Mouse (Mus musculus): ENCODE measurements around the gene Ppp1r36. TPM values are rescaled to one million over a fixed set of nuclear protein-coding genes. Genes with fewer than 3 reads are reported as not detected.
"Not testable (repeated sequence)": the region's sequence is repeated elsewhere in the genome, so short reads cannot be mapped to it uniquely, and the experiment has no call there.

The Ppp1r36 gene
- polyA plus RNA-seq, 1 experiment from 2014 or later = 3.7 TPM

DNA sequence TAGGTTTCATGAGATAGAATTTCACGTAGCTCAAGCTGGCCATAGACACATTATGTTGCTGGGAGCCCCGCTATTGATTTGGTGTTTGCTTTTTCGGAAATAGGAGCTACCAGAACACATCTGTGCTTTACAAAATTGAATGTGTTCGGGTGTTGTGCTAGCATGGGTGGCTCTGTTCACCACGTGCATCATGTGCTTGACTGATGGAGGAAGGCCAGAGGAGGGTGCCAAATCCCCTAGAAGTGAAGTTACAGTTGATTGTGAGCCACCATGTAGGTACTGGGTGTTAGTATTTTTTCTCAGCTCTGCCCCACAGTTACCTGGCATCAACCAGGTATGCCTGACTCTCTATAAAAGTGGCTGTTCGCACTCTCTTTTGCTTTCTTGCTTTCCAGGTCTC lies 27.5 kb downstream of the Ppp1r36 start:
- no peaks in the 10 kb centered on the region for H3K27me3 ChIP-seq (ENCODE audit: control insufficient read depth, insufficient read depth, low read length)
- ATAC-seq (replicated peaks; ENCODE audit: insufficient number of reproducible peaks, low FRiP score, low TSS enrichment) = no peak
- H3K9ac ChIP-seq (ENCODE audit: low read depth, low read length) = no peak overlapping the region
- H3K27ac ChIP-seq (ENCODE audit: low read depth, low read length) = no peak overlapping the region
- no peaks in the 10 kb centered on the region for H3K9me3 ChIP-seq (replicated peaks; ENCODE audit: control insufficient read depth, low read length)
- H3K4me1 ChIP-seq (ENCODE audit: control insufficient read depth, insufficient read depth, low read length) = no peaks in the 10 kb centered on the region
- H3K4me3 ChIP-seq (ENCODE audit: low read depth, low read length) = peak overlapping the region; percentile 14; the same call in 1 of the 2 replicates
- 73% methylated on average over 6 of the region's 6 CpGs for WGBS (ENCODE audit: insufficient replicate concordance)
- no peaks in the 10 kb centered on the region for H3K36me3 ChIP-seq (ENCODE audit: control insufficient read depth, insufficient read depth, low read length)
- peak overlapping the region; percentile 38 for H3K4me2 ChIP-seq

DNA sequence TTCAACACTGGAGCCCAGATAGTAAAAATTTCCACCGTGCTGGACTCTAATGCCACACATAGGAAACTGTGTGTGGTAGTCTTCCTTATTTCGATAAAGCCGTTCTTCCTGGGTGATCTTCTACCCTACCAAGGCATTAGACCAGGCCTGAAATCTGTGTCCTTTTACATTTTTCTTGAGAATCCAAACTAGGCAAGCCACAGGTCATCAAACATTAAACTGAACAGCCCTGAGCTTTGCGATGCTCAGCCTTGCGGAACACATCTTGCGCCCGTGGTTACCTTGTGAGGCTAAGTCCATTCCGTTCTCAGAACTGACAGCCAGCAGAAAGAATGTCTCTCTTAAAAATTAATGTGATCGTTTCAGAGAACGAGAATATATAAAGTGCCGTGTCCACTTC lies 28.9 kb downstream of the Ppp1r36 start:
- Histone ChIP-seq H3K4me3 (ENCODE audit: low read depth, low read length) (no peak overlapping the region), H3K27ac (ENCODE audit: low read depth, low read length) (no peak overlapping the region), H3K4me2 (no peak overlapping the region), H3K36me3 (ENCODE audit: control insufficient read depth, insufficient read depth, low read length) (no peaks in the 10 kb centered on the region), H3K4me1 (ENCODE audit: control insufficient read depth, insufficient read depth, low read length) (no peaks in the 10 kb centered on the region), H3K27me3 (ENCODE audit: control insufficient read depth, insufficient read depth, low read length) (no peaks in the 10 kb centered on the region), H3K9me3 (replicated peaks; ENCODE audit: control insufficient read depth, low read length) (no peaks in the 10 kb centered on the region), H3K9ac (ENCODE audit: low read depth, low read length) (no peak overlapping the region)
- ATAC-seq (replicated peaks; ENCODE audit: insufficient number of reproducible peaks, low FRiP score, low TSS enrichment) = no peak
- WGBS (ENCODE audit: insufficient replicate concordance) = 92% methylated on average over 11 of the region's 11 CpGs

DNA sequence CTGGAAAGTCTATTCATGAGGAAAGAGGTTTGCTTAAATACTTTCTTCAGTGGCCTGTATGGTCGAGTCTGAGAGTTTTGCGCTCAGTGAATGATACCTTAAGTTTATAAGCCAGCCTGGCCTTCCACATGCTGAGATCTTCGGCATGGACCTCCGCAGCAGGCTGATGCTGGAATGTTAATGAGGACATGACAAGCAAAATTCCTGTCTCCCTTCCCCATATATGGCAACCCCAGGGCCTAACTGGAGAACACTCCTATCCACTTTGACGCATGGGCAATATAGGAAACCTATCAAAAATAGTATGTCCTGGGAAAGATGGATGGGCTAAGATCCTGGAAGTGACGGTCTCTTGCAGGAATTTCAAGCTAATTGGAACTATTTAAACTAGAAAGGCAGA lies 30.8 kb downstream of the Ppp1r36 start:
- Histone ChIP-seq H3K36me3 (ENCODE audit: control insufficient read depth, insufficient read depth, low read length) (no peaks in the 10 kb centered on the region), H3K4me3 (ENCODE audit: low read depth, low read length) (no peak overlapping the region), H3K27ac (ENCODE audit: low read depth, low read length) (peak overlapping the region; percentile 65), H3K9me3 (replicated peaks; ENCODE audit: control insufficient read depth, low read length) (no peaks in the 10 kb centered on the region), H3K27me3 (ENCODE audit: control insufficient read depth, insufficient read depth, low read length) (no peaks in the 10 kb centered on the region), H3K9ac (ENCODE audit: low read depth, low read length) (0 out of 2 replicates have a peak overlapping the region, but pooled peaks have one; percentile 39), H3K4me1 (ENCODE audit: control insufficient read depth, insufficient read depth, low read length) (no peaks in the 10 kb centered on the region), H3K4me2 (peak overlapping the region; percentile 47)
- no peak for ATAC-seq (replicated peaks; ENCODE audit: insufficient number of reproducible peaks, low FRiP score, low TSS enrichment)
- 48% methylated on average over 6 of the region's 6 CpGs for WGBS (ENCODE audit: insufficient replicate concordance)

DNA sequence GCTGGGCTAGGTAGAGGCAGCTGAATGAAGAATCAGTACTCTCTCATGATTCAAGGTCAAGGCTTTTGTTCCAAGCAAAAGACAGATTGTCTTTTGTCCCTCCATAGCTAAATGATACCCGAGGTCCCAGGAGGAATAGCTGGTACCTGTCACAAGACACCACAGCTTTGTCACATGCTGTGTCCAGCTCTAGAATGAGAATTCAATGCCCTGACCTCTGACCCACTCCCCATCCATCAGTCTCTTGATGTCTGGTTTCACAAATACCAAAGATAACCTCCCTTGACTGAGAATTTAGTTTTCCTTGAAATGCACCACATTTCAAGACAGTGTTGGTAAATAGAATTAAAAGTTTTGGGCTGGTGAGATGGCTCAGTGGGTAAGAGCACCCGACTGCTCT lies 34.9 kb downstream of the Ppp1r36 start:
- no peak for ATAC-seq (replicated peaks; ENCODE audit: insufficient number of reproducible peaks, low FRiP score, low TSS enrichment)
- no peak overlapping the region for H3K9ac ChIP-seq (ENCODE audit: low read depth, low read length)
- no peaks in the 10 kb centered on the region for H3K4me1 ChIP-seq (ENCODE audit: control insufficient read depth, insufficient read depth, low read length)
- H3K27me3 ChIP-seq (ENCODE audit: control insufficient read depth, insufficient read depth, low read length) = no peaks in the 10 kb centered on the region
- no peaks in the 10 kb centered on the region for H3K36me3 ChIP-seq (ENCODE audit: control insufficient read depth, insufficient read depth, low read length)
- H3K4me2 ChIP-seq = no peak overlapping the region
- no peak overlapping the region for H3K4me3 ChIP-seq (ENCODE audit: low read depth, low read length)
- 44% methylated on average over 2 of the region's 2 CpGs for WGBS (ENCODE audit: insufficient replicate concordance)
- H3K27ac ChIP-seq (ENCODE audit: low read depth, low read length) = no peak overlapping the region
- H3K9me3 ChIP-seq (replicated peaks; ENCODE audit: control insufficient read depth, low read length) = no peaks in the 10 kb centered on the region

- not testable (repeated sequence) for H3K36me3 ChIP-seq (ENCODE audit: control insufficient read depth, insufficient read depth, low read length); H3K4me2 ChIP-seq; H3K9ac ChIP-seq (ENCODE audit: low read depth, low read length); H3K4me1 ChIP-seq (ENCODE audit: control insufficient read depth, insufficient read depth, low read length); ATAC-seq (replicated peaks; ENCODE audit: insufficient number of reproducible peaks, low FRiP score, low TSS enrichment); H3K9me3 ChIP-seq (replicated peaks; ENCODE audit: control insufficient read depth, low read length); H3K27ac ChIP-seq (ENCODE audit: low read depth, low read length); H3K4me3 ChIP-seq (ENCODE audit: low read depth, low read length); H3K27me3 ChIP-seq (ENCODE audit: control insufficient read depth, insufficient read depth, low read length)
- WGBS (ENCODE audit: insufficient replicate concordance) = 80% methylated on average over 4 of the region's 4 CpGs
Observed at GRCm38 (mm10) chr12:76458445-76458844, 41.1 kb downstream of the Ppp1r36 start.

GRCm38 (mm10) chr12:76459032-76459431 lies 41.7 kb downstream of the Ppp1r36 start:
- no peaks in the 10 kb centered on the region for H3K27me3 ChIP-seq (ENCODE audit: control insufficient read depth, insufficient read depth, low read length)
- no peaks in the 10 kb centered on the region for H3K36me3 ChIP-seq (ENCODE audit: control insufficient read depth, insufficient read depth, low read length)
- H3K4me1 ChIP-seq (ENCODE audit: control insufficient read depth, insufficient read depth, low read length) = peaks cover 6% of the 10 kb centered on the region; the same call in 1 of the 2 replicates
- no peak overlapping the region for H3K9ac ChIP-seq (ENCODE audit: low read depth, low read length)
- peak overlapping the region; percentile 16 for H3K27ac ChIP-seq (ENCODE audit: low read depth, low read length)
- WGBS (ENCODE audit: insufficient replicate concordance) = 23% methylated on average over 4 of the region's 4 CpGs
- H3K9me3 ChIP-seq (replicated peaks; ENCODE audit: control insufficient read depth, low read length) = no peaks in the 10 kb centered on the region
- H3K4me3 ChIP-seq (ENCODE audit: low read depth, low read length) = no peak overlapping the region
- peak; percentile 61 for ATAC-seq (replicated peaks; ENCODE audit: insufficient number of reproducible peaks, low FRiP score, low TSS enrichment)
- no peak overlapping the region for H3K4me2 ChIP-seq

GRCm38 (mm10) chr12:76463391-76463790 lies 46.1 kb downstream of the Ppp1r36 start:
- H3K4me1 ChIP-seq (ENCODE audit: control insufficient read depth, insufficient read depth, low read length) = peaks cover 9% of the 10 kb centered on the region; the same call in 1 of the 2 replicates
- H3K36me3 ChIP-seq (ENCODE audit: control insufficient read depth, insufficient read depth, low read length) = no peaks in the 10 kb centered on the region
- no peak overlapping the region for H3K27ac ChIP-seq (ENCODE audit: low read depth, low read length)
- 90% methylated on average over 9 of the region's 9 CpGs for WGBS (ENCODE audit: insufficient replicate concordance)
- H3K9ac ChIP-seq (ENCODE audit: low read depth, low read length) = no peak overlapping the region
- no peak for ATAC-seq (replicated peaks; ENCODE audit: insufficient number of reproducible peaks, low FRiP score, low TSS enrichment)
- H3K4me2 ChIP-seq = no peak overlapping the region
- no peaks in the 10 kb centered on the region for H3K27me3 ChIP-seq (ENCODE audit: control insufficient read depth, insufficient read depth, low read length)
- H3K9me3 ChIP-seq (replicated peaks; ENCODE audit: control insufficient read depth, low read length) = no peaks in the 10 kb centered on the region
- no peak overlapping the region for H3K4me3 ChIP-seq (ENCODE audit: low read depth, low read length)

DNA sequence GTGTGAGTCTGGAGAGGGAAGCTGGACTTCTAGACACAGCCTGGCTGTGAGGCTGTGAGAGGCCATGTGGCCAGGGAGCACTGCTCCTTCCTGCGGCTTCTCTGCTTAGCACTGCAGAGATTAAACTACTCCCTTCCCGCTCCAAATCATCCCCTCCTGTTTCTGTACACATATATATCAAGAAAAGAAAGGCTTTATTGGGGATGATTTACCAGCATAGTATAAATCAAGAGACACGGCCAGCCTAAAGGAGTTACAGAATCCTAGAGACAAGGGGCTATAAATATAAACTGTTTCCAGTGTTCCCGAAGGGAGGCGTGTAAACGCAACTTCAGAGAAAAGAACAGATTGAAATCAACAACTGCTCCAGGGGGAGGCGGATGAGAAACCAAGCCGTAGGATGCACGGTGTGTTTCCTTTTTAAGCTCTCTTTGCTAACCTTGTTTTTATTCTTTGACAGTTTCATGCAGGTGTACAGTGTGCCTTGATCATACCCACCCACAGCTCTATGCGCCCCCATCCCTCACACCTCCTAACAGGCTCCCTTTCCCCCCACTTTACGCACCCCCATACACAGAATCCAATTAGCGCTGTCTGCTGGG lies 47.4 kb downstream of the Ppp1r36 start:
- Histone ChIP-seq H3K9ac (ENCODE audit: low read depth, low read length) (no peak overlapping the region), H3K27ac (ENCODE audit: low read depth, low read length) (no peak overlapping the region), H3K4me1 (ENCODE audit: control insufficient read depth, insufficient read depth, low read length) (0 out of 2 replicates have a peak, but pooled peaks cover 3% of the 10 kb centered on the region), H3K36me3 (ENCODE audit: control insufficient read depth, insufficient read depth, low read length) (no peaks in the 10 kb centered on the region), H3K4me3 (ENCODE audit: low read depth, low read length) (no peak overlapping the region), H3K4me2 (no peak overlapping the region), H3K9me3 (replicated peaks; ENCODE audit: control insufficient read depth, low read length) (no peaks in the 10 kb centered on the region), H3K27me3 (ENCODE audit: control insufficient read depth, insufficient read depth, low read length) (no peaks in the 10 kb centered on the region)
- ATAC-seq (replicated peaks; ENCODE audit: insufficient number of reproducible peaks, low FRiP score, low TSS enrichment) = no peak
- WGBS (ENCODE audit: insufficient replicate concordance) = 58% methylated on average over 12 of the region's 12 CpGs

- no peak for ATAC-seq (replicated peaks; ENCODE audit: insufficient number of reproducible peaks, low FRiP score, low TSS enrichment)
Observed at GRCm38 (mm10) chr12:76466651-76467050, 49.3 kb downstream of the Ppp1r36 start.

More at GRCm38 (mm10) chr12:76466651-76467050, 49.3 kb downstream of the Ppp1r36 start:
- Histone ChIP-seq H3K27ac (ENCODE audit: low read depth, low read length) (no peak overlapping the region), H3K4me2 (no peak overlapping the region), H3K4me1 (ENCODE audit: control insufficient read depth, insufficient read depth, low read length) (0 out of 2 replicates have a peak, but pooled peaks cover 3% of the 10 kb centered on the region), H3K36me3 (ENCODE audit: control insufficient read depth, insufficient read depth, low read length) (no peaks in the 10 kb centered on the region), H3K9me3 (replicated peaks; ENCODE audit: control insufficient read depth, low read length) (no peaks in the 10 kb centered on the region), H3K27me3 (ENCODE audit: control insufficient read depth, insufficient read depth, low read length) (no peaks in the 10 kb centered on the region), H3K9ac (ENCODE audit: low read depth, low read length) (no peak overlapping the region), H3K4me3 (ENCODE audit: low read depth, low read length) (no peak overlapping the region)
- 68% methylated on average over 7 of the region's 7 CpGs for WGBS (ENCODE audit: insufficient replicate concordance)

All from heart, embryonic 11.5 days (tissue).